ENCODE assay signal across 21 mouse cellular contexts in genomic region chr9:21250509-21250908, GRCm38 (mm10). TPM values are rescaled to one million over a fixed set of nuclear protein-coding genes. Genes with fewer than 3 reads are reported as not detected.
DNase-seq lines count a peak whose midpoint lies in the region; ATAC-seq and TF ChIP-seq lines count a peak whose summit lies in the region.
"Had no signal": no experiment of that assay in that cellular context is flagged by ENCODE, and none has a peak within 500 bp of the region (broad histone marks: within the 10 kb centered on the region; RNA-seq: fewer than 3 reads in every experiment).

No protein-coding gene starts in this region.

- 0 out of 2 replicates have a peak, but pooled peaks have one; percentile 20 for TF ChIP-seq EP300 in heart, adult 2 months (IDR thresholded peaks at IDR 0.05; ENCODE audit: insufficient read depth, low read depth, low read length)

- peaks cover 3% of the 10 kb centered on the region; the same call in 1 of the 2 replicates for H3K27me3 ChIP-seq in heart, adult 2 months (ENCODE audit: control insufficient read depth, insufficient read depth, low read length)
- peaks cover 39% of the 10 kb centered on the region for H3K27me3 ChIP-seq in midbrain, postnatal 0 days (ENCODE audit: insufficient read depth, low read length)
- peaks cover 42% of the 10 kb centered on the region for H3K27me3 ChIP-seq in midbrain, embryonic 16.5 days (ENCODE audit: control insufficient read depth, insufficient read depth, low read depth, low read length)
- peaks cover 4% of the 10 kb centered on the region for H3K27me3 ChIP-seq in myocyte (ENCODE audit: control insufficient read depth, insufficient read depth, insufficient read length)

- no peak overlapping the region for H3K27ac ChIP-seq in heart, adult 2 months
- no peak overlapping the region for H3K27ac ChIP-seq in midbrain, postnatal 0 days (ENCODE audit: low read depth, low read length)
- H3K27ac ChIP-seq in midbrain, embryonic 16.5 days (ENCODE audit: low read length), result no peak overlapping the region
- H3K27ac ChIP-seq: heart, embryonic 13.5 days; hindbrain, embryonic 15.5 days; kidney, embryonic 15.5 days; liver, embryonic 13.5 days; midbrain, embryonic 10.5 days; neural tube, embryonic 12.5 days had no signal

- WGBS in heart, adult 2 months, result 46% methylated on average over 2 of the region's 2 CpGs
- 59% methylated on average over 2 of the region's 2 CpGs for WGBS in midbrain, postnatal 0 days
- WGBS in midbrain, embryonic 16.5 days, result 36% methylated on average over 2 of the region's 2 CpGs

- no peak overlapping the region for H3ac ChIP-seq in myocyte (ENCODE audit: control insufficient read depth, insufficient read length)

- no peak for TF ChIP-seq CTCF in heart, adult 2 months (IDR thresholded peaks at IDR 0.05)
- no peak for TF ChIP-seq CTCF in midbrain, postnatal 0 days (IDR thresholded peaks at IDR 0.05)

- no peak overlapping the region for H3K9ac ChIP-seq in heart, adult 2 months (ENCODE audit: low read depth, low read length)
- H3K9ac ChIP-seq in midbrain, postnatal 0 days (replicated peaks; ENCODE audit: low read length, poor library complexity, severe bottlenecking), result no peak overlapping the region
- no peak overlapping the region for H3K9ac ChIP-seq in midbrain, embryonic 16.5 days (ENCODE audit: low read depth, low read length)
- H3K9ac ChIP-seq: heart, embryonic 13.5 days; hindbrain, embryonic 15.5 days; kidney, embryonic 15.5 days; liver, embryonic 13.5 days; lung, embryonic 14.5 days; neural tube, embryonic 12.5 days had no signal

- H3K79me2 ChIP-seq in heart, adult 2 months (replicated peaks; ENCODE audit: control insufficient read depth, insufficient read depth, low read length), result no peaks in the 10 kb centered on the region
- no peaks in the 10 kb centered on the region for H3K79me2 ChIP-seq in myocyte (ENCODE audit: control insufficient read depth, insufficient read depth)

- intact Hi-C loops in heart, adult 2 months (cut with DNase I), result no loop called here

- TF ChIP-seq POLR2A in heart, adult 2 months (IDR thresholded peaks at IDR 0.05; ENCODE audit: insufficient read depth, low read depth, low read length), result no peak
- TF ChIP-seq POLR2A in myocyte (IDR thresholded peaks at IDR 0.05; ENCODE audit: insufficient read length, low read depth), result no peak

- ATAC-seq in midbrain, postnatal 0 days (ENCODE audit: low FRiP score), result no peak
- ATAC-seq in midbrain, embryonic 16.5 days, result no peak
- ATAC-seq: forebrain, embryonic 14.5 days; Patski had no signal

- H3K36me3 ChIP-seq in heart, adult 2 months (ENCODE audit: control insufficient read depth, insufficient read depth, low read length), result no peaks in the 10 kb centered on the region
- no peaks in the 10 kb centered on the region for H3K36me3 ChIP-seq in midbrain, postnatal 0 days (ENCODE audit: insufficient read depth, low read length)
- H3K36me3 ChIP-seq in midbrain, embryonic 16.5 days (ENCODE audit: control insufficient read depth, insufficient read depth, low read length), result no peaks in the 10 kb centered on the region
- H3K36me3 ChIP-seq in myocyte (ENCODE audit: control insufficient read depth, insufficient read depth), result no peaks in the 10 kb centered on the region
- H3K36me3 ChIP-seq: heart, embryonic 13.5 days; hindbrain, embryonic 15.5 days; kidney, embryonic 15.5 days; liver, embryonic 13.5 days; midbrain, embryonic 10.5 days; neural tube, embryonic 12.5 days had no signal

- peak in 1 of 2 experiments; percentile 46 for DNase-seq in heart, adult 2 months
- no peak for DNase-seq in heart, adult 8-10 months (ENCODE audit: low spot score)
- peak; percentile 46 for DNase-seq in midbrain, postnatal 0 days (ENCODE audit: low spot score)
- DNase-seq in kidney, postnatal 4 days, result no peak
- no peak for DNase-seq in spleen, postnatal 36 days (ENCODE audit: low spot score in 2 of 2)
- DNase-seq: cerebellum, adult 11 months; heart, postnatal 4 days; liver, embryonic 13.5 days; lung, embryonic 14.5 days; lung, postnatal 4 days; right cerebral cortex, postnatal 4 days had no signal

- H3K4me2 ChIP-seq in midbrain, postnatal 0 days (ENCODE audit: low read depth, low read length, poor library complexity, severe bottlenecking), result no peak overlapping the region
- no peak overlapping the region for H3K4me2 ChIP-seq in midbrain, embryonic 16.5 days (ENCODE audit: low read length)
- H3K4me2 ChIP-seq in myocyte (ENCODE audit: low read depth), result peak overlapping the region; percentile 27
- H3K4me2 ChIP-seq: heart, embryonic 13.5 days; hindbrain, embryonic 15.5 days; kidney, embryonic 15.5 days; liver, embryonic 13.5 days; lung, embryonic 14.5 days had no signal

- no peak overlapping the region for H3K4me3 ChIP-seq in heart, adult 2 months
- no peak overlapping the region for H3K4me3 ChIP-seq in midbrain, postnatal 0 days (ENCODE audit: low read depth, low read length)
- H3K4me3 ChIP-seq in midbrain, embryonic 16.5 days (ENCODE audit: low read depth, low read length), result no peak overlapping the region
- no peak overlapping the region for H3K4me3 ChIP-seq in myocyte
- H3K4me3 ChIP-seq: heart, embryonic 13.5 days; hindbrain, embryonic 15.5 days; kidney, embryonic 15.5 days; liver, embryonic 13.5 days; midbrain, embryonic 10.5 days; neural tube, embryonic 12.5 days had no signal

- peaks cover 2% of the 10 kb centered on the region; the same call in 1 of the 2 replicates for H3K4me1 ChIP-seq in heart, adult 2 months (ENCODE audit: control insufficient read depth, insufficient read depth, low read length)
- H3K4me1 ChIP-seq in midbrain, postnatal 0 days (ENCODE audit: insufficient read depth, low read length), result peaks cover 3% of the 10 kb centered on the region; the same call in 1 of the 2 replicates
- peaks cover 4% of the 10 kb centered on the region; the same call in 1 of the 2 replicates for H3K4me1 ChIP-seq in midbrain, embryonic 16.5 days (ENCODE audit: control insufficient read depth, insufficient read depth, low read length)

- H3K9me3 ChIP-seq in midbrain, postnatal 0 days (ENCODE audit: low read length), result no peaks in the 10 kb centered on the region
- H3K9me3 ChIP-seq in midbrain, embryonic 16.5 days (replicated peaks; ENCODE audit: control insufficient read depth, low read length, poor library complexity, severe bottlenecking), result no peaks in the 10 kb centered on the region
- H3K9me3 ChIP-seq: heart, embryonic 13.5 days; hindbrain, embryonic 15.5 days; kidney, embryonic 15.5 days; liver, embryonic 13.5 days; midbrain, embryonic 10.5 days; neural tube, embryonic 12.5 days had no signal

TF ChIP-seq in myocyte, 11 proteins besides CTCF, POLR2A, EP300 and RAD21 (continues in another document):
- TF ChIP-seq POLR2AphosphoS2 (IDR thresholded peaks at IDR 0.05; ENCODE audit: insufficient read length, low read depth), result no peak
- no peak for TF ChIP-seq TCF12 (IDR thresholded peaks at IDR 0.05; ENCODE audit: insufficient read depth, poor library complexity, severe bottlenecking)
- TF ChIP-seq USF1 (IDR thresholded peaks at IDR 0.05; ENCODE audit: low read depth), result no peak
- no peak for TF ChIP-seq CEBPB (IDR thresholded peaks at IDR 0.05; ENCODE audit: insufficient read depth, poor library complexity, severe bottlenecking)
- no peak for TF ChIP-seq MYOG (IDR thresholded peaks at IDR 0.05; ENCODE audit: control insufficient read depth in 1 of 3, insufficient read depth in 1 of 3, insufficient read length in 2 of 3, low read depth in 2 of 3)
- TF ChIP-seq SRF (IDR thresholded peaks at IDR 0.05; ENCODE audit: control insufficient read depth, insufficient read length, low read depth), result no peak

RNA-seq across cellular contexts. Expression of gene S1pr5, which starts 2.3 kb away (rescaled TPM):
- 1 to 10 TPM; 1.2 to 1.3 TPM for total RNA-seq in heart, adult 2 months (2021)
- polyA plus RNA-seq in heart, adult 2 months (2012; rRNA removed), result 0.73 and 1.5 TPM in 2 replicates
- 1 to 10 TPM; 1.6 to 1.9 (median 1.8) TPM for total RNA-seq in heart, adult 8-10 months (2022)
- total RNA-seq in midbrain, postnatal 0 days (2014; rRNA removed), result 4.2 and 5.2 TPM in 2 replicates
- polyA plus RNA-seq in midbrain, postnatal 0 days (2015; fragmentation: Nextera tagmentation; extraction: Ambion mirVana), result 2.7 and 2.9 TPM in 2 replicates
- polyA plus RNA-seq in midbrain, embryonic 16.5 days (2015; fragmentation: Nextera tagmentation; extraction: Ambion mirVana), result 3.7 and 4.3 TPM in 2 replicates
- 0.22 TPM for polyA plus RNA-seq in myocyte (2012; fragmentation: generic; extraction: Trizol)
- polyA plus RNA-seq: kidney, embryonic 15.5 days; lung, embryonic 14.5 days; Patski; thymus, postnatal 0 days had no signal

RNA-seq across cellular contexts. Expression of gene Keap1, which starts 11.3 kb away (rescaled TPM):
- total RNA-seq in heart, adult 2 months (2021), result 10 to 100 TPM; 37.6 to 47.2 TPM
- 40.4 and 46.0 TPM in 2 replicates for polyA plus RNA-seq in heart, adult 2 months (2012; rRNA removed)
- 10 to 100 TPM; 43.6 to 52.1 (median 45.5) TPM for total RNA-seq in heart, adult 8-10 months (2022)
- 72.5 and 89.7 TPM in 2 replicates for total RNA-seq in midbrain, postnatal 0 days (2014; rRNA removed)
- 60.6 and 67.7 TPM in 2 replicates for polyA plus RNA-seq in midbrain, postnatal 0 days (2015; fragmentation: Nextera tagmentation; extraction: Ambion mirVana)
- polyA plus RNA-seq in midbrain, embryonic 16.5 days (2015; fragmentation: Nextera tagmentation; extraction: Ambion mirVana), result 68.0 and 69.9 TPM in 2 replicates
- 34.1 TPM for polyA plus RNA-seq in myocyte (2012; fragmentation: generic; extraction: Trizol)

RNA-seq across cellular contexts. Expression of gene Atg4d, which starts 14.6 kb away (rescaled TPM):
- total RNA-seq in heart, adult 2 months (2021), result 100 to 1,000 TPM in 1 of 2 experiments, 10 to 100 TPM in 1; 88.7 to 100 TPM
- 60.8 and 72.6 TPM in 2 replicates for polyA plus RNA-seq in heart, adult 2 months (2012; rRNA removed)
- total RNA-seq in heart, adult 8-10 months (2022), result 100 to 1,000 TPM in 1 of 4 experiments, 10 to 100 TPM in 3; 87.0 to 105 (median 93.5) TPM
- 20.3 and 26.6 TPM in 2 replicates for total RNA-seq in midbrain, postnatal 0 days (2014; rRNA removed)
- 26.3 and 32.6 TPM in 2 replicates for polyA plus RNA-seq in midbrain, postnatal 0 days (2015; fragmentation: Nextera tagmentation; extraction: Ambion mirVana)
- polyA plus RNA-seq in midbrain, embryonic 16.5 days (2015; fragmentation: Nextera tagmentation; extraction: Ambion mirVana), result 43.0 and 47.9 TPM in 2 replicates
- polyA plus RNA-seq in myocyte (2012; fragmentation: generic; extraction: Trizol), result 39.8 TPM

RNA-seq across cellular contexts. Expression of gene Kri1, which starts 37.3 kb away (rescaled TPM):
- total RNA-seq in heart, adult 2 months (2021), result 10 to 100 TPM; 16.3 to 16.8 TPM
- polyA plus RNA-seq in heart, adult 2 months (2012; rRNA removed), result 10.5 and 12.8 TPM in 2 replicates
- 10 to 100 TPM; 16.2 to 18.3 (median 17.3) TPM for total RNA-seq in heart, adult 8-10 months (2022)
- 21.9 and 25.9 TPM in 2 replicates for total RNA-seq in midbrain, postnatal 0 days (2014; rRNA removed)
- 11.7 and 13.0 TPM in 2 replicates for polyA plus RNA-seq in midbrain, postnatal 0 days (2015; fragmentation: Nextera tagmentation; extraction: Ambion mirVana)
- 17.0 and 18.3 TPM in 2 replicates for polyA plus RNA-seq in midbrain, embryonic 16.5 days (2015; fragmentation: Nextera tagmentation; extraction: Ambion mirVana)
- polyA plus RNA-seq in myocyte (2012; fragmentation: generic; extraction: Trizol), result 31.4 TPM

RNA-seq across cellular contexts. Expression of gene Cdkn2d, which starts 40.7 kb away (rescaled TPM):
- total RNA-seq in heart, adult 2 months (2021), result 10 to 100 TPM; 11.3 to 15.0 TPM
- polyA plus RNA-seq in heart, adult 2 months (2012; rRNA removed), result 25.0 and 32.9 TPM in 2 replicates
- total RNA-seq in heart, adult 8-10 months (2022), result 10 to 100 TPM; 15.1 to 17.7 (median 16.7) TPM
- total RNA-seq in midbrain, postnatal 0 days (2014; rRNA removed), result 93.4 and 126 TPM in 2 replicates
- polyA plus RNA-seq in midbrain, postnatal 0 days (2015; fragmentation: Nextera tagmentation; extraction: Ambion mirVana), result 141 and 146 TPM in 2 replicates
- 98.9 and 117 TPM in 2 replicates for polyA plus RNA-seq in midbrain, embryonic 16.5 days (2015; fragmentation: Nextera tagmentation; extraction: Ambion mirVana)
- 53.2 TPM for polyA plus RNA-seq in myocyte (2012; fragmentation: generic; extraction: Trizol)
